Mouse (Mus musculus): Measurements from ENCODE around the gene Runx2. TPM values are rescaled to one million over a fixed set of nuclear protein-coding genes. Genes with fewer than 3 reads are reported as not detected.

Gene Runx2
- total RNA-seq, 2 experiments from 2014 or later: 0.35 to 0.51 TPM

DNA sequence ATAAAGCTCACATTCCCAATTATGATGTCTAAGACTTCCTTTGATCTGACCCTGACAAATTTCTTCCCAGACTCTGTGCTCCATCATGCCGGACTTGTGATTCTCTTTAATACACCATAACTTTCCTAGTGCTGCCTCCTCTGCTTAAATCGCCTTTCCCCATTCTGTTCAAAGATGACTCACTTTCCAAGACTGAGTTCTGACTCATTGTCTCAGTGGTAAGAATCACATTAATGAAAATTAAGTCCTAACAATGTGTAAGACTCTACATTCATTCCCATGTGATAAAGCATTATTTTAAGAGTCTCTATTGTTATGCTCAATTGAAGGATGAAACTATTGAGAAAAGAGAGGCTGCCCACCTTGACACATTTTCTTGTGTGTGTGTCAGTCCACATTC, 43.7 kb downstream of the Runx2 start:
- intact Hi-C loops (cut with DNase I): no loop called here

DNA sequence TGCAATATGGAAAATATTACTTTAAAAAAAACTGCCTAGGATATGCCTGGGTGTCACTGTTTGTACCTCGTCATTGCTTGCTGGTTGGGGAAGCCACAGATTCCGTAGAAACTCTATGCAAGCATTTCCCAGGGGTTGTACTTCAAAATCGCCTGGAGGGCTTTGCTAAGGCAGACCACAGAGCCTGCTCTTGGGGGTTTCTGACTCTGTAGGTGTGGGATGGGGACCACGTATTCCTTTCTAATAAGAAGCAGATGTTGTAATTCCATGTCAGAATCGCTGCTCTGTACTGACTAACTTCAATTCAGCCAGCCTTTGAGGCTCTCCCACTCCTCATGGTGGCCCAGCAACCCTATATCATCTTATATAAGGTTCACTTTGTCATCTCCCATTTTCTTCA, 46.1 kb downstream of the Runx2 start:
- intact Hi-C loops (cut with DNase I): no loop called here
- no peak for DNase-seq

More for the DNA sequence above, 43.7 kb downstream of the Runx2 start:
- no peak for DNase-seq

DNA sequence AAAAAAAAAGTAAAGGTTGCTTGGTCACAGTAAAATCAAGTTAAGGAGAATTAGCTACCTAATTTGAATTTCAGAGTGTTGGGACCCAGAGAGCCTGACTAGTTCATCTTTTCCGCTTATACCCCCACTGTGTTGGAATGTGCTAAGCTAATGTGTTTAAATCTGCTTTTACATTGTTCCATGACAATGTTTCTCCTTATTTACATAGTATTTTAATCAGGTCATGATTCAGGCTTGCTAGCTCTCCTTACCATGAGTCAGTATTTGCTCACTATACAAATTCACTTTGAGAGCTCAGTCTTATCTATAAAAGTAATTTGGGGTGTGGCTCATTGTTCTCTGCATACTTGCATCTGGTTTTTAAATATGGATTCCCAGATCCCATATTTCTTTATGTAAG, 47.2 kb downstream of the Runx2 start:
- no peak for DNase-seq
- intact Hi-C loops (cut with DNase I): no loop called here

DNA sequence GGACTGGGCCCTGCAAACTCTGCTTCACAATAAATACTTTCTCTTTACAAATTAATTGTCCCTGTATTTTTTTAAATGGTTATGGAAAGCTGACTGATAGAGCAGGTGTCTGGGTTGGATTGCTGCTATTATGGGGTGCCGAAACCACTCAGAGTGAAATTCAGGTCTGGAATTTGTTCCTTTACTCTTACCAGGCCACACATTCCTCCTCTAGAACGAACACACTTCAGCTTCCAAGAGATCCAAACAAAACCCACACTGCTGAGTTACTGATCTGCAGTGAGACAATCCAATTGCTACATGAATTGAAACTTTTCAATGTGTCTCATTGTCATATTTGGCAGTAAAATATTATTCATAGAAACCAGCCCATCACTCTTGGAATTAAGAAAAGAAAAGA, 47.6 kb downstream of the Runx2 start:
- intact Hi-C loops (cut with DNase I): no loop called here

DNA sequence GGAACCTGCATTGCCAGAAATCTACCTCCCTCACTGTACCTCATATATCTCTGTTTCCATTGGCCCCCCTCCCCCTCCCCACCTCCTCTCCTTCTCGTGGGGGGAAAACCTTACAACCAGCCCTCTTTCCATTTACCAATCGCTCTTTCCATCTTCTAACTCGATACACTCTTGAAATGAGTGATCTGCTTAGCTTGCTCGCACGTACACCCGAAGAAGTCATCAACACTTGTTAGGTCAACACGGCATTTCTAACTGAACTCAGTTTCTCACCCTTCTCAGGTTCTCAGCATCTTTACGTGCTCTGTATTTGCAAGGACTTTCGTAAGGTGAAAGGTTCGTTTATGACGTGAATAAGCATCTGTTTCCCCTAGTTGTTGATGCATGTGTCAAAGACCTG, 48.3 kb downstream of the Runx2 start:
- intact Hi-C loops (cut with DNase I): no loop called here
- no peak for DNase-seq

More for the DNA sequence above, 47.6 kb downstream of the Runx2 start:
- no peak for DNase-seq

GRCm38 (mm10) chr17:44745378-44745777, 69.2 kb downstream of the Runx2 start:
- intact Hi-C loops (cut with DNase I): no loop called here

GRCm38 (mm10) chr17:44743780-44744179, 70.8 kb downstream of the Runx2 start:
- intact Hi-C loops (cut with DNase I): no loop called here
- no peak for DNase-seq

More at GRCm38 (mm10) chr17:44745378-44745777, 69.2 kb downstream of the Runx2 start:
- no peak for DNase-seq

GRCm38 (mm10) chr17:44742246-44742645, 72.4 kb downstream of the Runx2 start:
- DNase-seq: no peak
- intact Hi-C loops (cut with DNase I): no loop called here

DNA sequence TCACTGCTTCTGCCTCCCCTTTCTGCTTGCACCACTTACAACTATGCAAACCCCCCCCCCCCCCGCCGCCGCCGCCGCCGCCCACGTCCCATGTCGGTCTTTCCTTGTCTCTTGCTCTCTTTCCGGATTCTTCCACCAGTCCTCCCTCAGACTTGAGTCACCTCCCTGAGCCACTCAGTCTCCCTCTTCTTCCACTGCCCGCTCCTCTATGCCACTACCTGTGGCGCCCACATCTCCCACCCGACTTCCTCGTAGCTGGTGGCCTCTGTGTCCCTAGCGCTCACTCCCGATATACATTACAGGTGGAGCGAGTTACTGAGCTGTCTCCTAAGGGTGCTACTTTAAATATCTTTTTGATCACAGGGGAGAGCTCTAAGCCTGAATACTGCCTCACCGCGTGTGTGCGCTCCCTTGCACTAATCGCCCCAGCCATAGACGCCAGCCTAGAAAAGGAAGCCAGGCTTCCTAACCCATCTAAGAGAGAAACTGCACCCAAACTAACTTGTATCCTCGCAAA, 76.4 kb downstream of the Runx2 start:
- no peak for DNase-seq
- intact Hi-C loops (cut with DNase I): loop anchor here (5.0 to 10.0 kb wide), 4 partner anchors 203 to 634 kb away; no protein-coding TSS in a partner anchor

- no peak for DNase-seq
- intact Hi-C loops (cut with DNase I): loop anchor here (5.0 to 10.0 kb wide), 4 partner anchors 203 to 635 kb away; no protein-coding TSS in a partner anchor
These were observed 77.1 kb downstream of the Runx2 start for GRCm38 (mm10) chr17:44737275-44738120.

GRCm38 (mm10) chr17:44735991-44736561, 78.5 kb downstream of the Runx2 start:
- intact Hi-C loops (cut with DNase I): loop anchor here (5.0 to 10.0 kb wide), 4 partner anchors 201 to 636 kb away; no protein-coding TSS in a partner anchor
- DNase-seq: peak; percentile 51 to 72

- peak; percentile 15 to 33 for DNase-seq
- intact Hi-C loops (cut with DNase I): loop anchor here (5.0 to 10.0 kb wide), 4 partner anchors 201 to 637 kb away; no protein-coding TSS in a partner anchor
These were observed 79.2 kb downstream of the Runx2 start for GRCm38 (mm10) chr17:44735223-44735990.

GRCm38 (mm10) chr17:44734501-44735222, 79.9 kb downstream of the Runx2 start:
- DNase-seq: peak; percentile 23 to 50
- intact Hi-C loops (cut with DNase I): loop anchor here (5.0 to 10.0 kb wide), 4 partner anchors 200 to 638 kb away; no protein-coding TSS in a partner anchor

DNA sequence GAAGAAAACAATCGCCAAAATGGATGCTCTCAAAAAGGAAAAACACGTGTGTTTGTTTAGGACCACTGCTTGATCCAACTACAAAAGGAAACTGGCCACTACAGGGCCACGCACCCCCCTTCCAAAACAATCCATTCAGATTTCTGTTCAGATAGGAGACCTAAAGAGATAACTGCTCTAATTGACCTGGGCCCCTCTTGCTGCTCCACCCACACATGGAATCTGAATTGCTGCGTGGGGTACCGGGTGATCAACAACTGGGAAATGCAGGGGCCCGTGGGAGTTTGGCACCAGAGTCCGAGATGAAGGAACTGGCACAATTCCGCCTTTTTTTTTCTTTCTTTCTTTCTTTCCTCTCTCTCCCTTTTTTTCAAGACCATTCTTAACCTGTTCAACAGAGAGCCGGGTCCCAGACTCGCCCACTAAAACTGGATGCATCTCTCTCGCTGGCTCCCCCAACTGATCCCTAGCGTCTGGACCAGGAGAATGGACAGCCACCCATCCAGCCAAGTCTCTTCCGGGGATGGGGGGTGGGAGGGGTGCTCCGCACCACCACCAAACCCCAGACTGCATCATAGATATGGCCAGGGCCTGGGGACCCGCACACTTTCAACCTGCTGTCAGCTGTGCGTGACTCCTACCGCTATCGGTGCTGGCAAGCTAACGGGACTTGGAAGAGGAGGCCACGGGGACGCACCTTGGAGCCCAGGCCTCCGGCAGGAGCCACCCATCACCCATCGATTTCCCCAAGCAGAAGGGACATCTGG, 80.9 kb downstream of the Runx2 start:
- intact Hi-C loops (cut with DNase I): loop anchor here (10.0 kb wide), 2 partner anchors 199 to 469 kb away; no protein-coding TSS in a partner anchor
- DNase-seq: no peak

GRCm38 (mm10) chr17:44728464-44728863, 86.1 kb downstream of the Runx2 start:
- intact Hi-C loops (cut with DNase I): no loop called here
- no peak for DNase-seq

GRCm38 (mm10) chr17:44727675-44728074, 86.9 kb downstream of the Runx2 start:
- intact Hi-C loops (cut with DNase I): no loop called here

DNA sequence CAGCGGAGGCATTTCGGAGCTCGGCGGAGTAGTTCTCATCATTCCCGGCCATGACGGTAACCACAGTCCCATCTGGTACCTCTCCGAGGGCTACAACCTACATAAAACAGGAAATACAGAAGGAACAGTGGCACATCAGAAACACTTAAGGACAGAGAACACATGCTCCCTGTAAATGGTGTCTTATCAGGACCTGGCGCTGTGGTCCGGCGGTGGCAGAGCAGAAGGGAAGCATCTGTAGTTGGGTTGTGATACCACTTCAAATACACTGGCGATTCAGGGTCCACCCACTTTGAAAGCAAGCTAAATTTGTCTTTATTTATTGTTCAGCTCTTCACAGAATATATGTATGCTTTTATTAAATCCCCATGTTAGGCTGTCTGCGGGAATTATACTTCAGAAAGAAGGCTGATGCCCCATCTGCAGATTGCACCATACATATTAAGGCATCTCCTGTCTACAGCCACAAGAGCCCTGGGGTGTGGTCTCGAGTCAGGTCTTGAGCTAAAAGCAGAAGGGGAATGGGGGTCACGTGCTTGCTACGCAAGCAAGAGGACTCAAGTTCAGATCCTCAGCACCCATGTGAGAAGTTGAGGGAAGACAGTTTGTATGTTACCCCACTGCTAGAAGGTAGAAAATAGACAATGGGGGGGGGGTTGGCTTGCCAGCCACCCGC, 89.7 kb downstream of the Runx2 start:
- no peak for DNase-seq
- intact Hi-C loops (cut with DNase I): no loop called here

More at GRCm38 (mm10) chr17:44727675-44728074, 86.9 kb downstream of the Runx2 start:
- no peak for DNase-seq

DNA sequence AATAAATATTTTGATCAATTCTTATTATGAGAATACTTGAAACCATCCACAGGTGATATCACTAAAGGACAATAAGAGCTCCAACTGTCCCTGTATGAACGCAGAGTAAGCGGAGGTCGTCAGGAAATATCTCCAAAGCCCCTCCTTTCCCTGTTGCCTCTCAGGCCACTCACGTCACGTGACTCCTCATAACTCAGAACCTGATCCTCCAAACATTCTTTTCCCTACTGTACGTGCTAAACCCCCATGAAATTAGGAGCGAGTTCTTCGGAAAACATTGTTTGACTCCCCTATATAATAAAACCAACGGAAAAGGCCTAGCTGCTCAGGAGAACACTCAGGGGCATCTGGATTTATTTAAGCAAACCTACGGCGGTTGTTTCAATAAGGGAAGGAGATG, 90.3 kb downstream of the Runx2 start:
- no peak for DNase-seq
- intact Hi-C loops (cut with DNase I): no loop called here
